Mouse (Mus musculus) midbrain, embryonic 16.5 days (tissue): ENCODE measurements around the gene Ulk4. TPM values are rescaled to one million over a fixed set of nuclear protein-coding genes. Genes with fewer than 3 reads are reported as not detected.

ENCODE experiments used
- ATAC-seq: fragments of 200-750 bp; cut with Nextera tagmentation; 2 replicates; pipeline ENCODE4 v1.8.0; 2017; ENCODE audit warnings: moderate TSS enrichment
- H3K27ac ChIP-seq: fragments of 300-500 bp; sonication (generic); 2 replicates; pipeline ENCODE4 v1.5.1; 2014; ENCODE audit warnings: mild to moderate bottlenecking, low read length, mixed read lengths
- H3K27me3 ChIP-seq: fragments of 300-500 bp; sonication (generic); 2 replicates; pipeline ENCODE4 v1.6.1; 2014; ENCODE audit warnings: low read depth, low read length, mixed read lengths; ENCODE audit not compliant: control insufficient read depth, insufficient read depth
- H3K36me3 ChIP-seq: fragments of 300-500 bp; sonication (generic); 2 replicates; pipeline ENCODE4 v1.6.1; 2014; ENCODE audit warnings: mild to moderate bottlenecking, low read length, moderate library complexity, mixed read lengths; ENCODE audit not compliant: control insufficient read depth, insufficient read depth
- H3K4me1 ChIP-seq: fragments of 300-500 bp; sonication (generic); 2 replicates; pipeline ENCODE4 v1.6.1; 2014; ENCODE audit warnings: mild to moderate bottlenecking, low read length, mixed read lengths; ENCODE audit not compliant: control insufficient read depth, insufficient read depth
- H3K4me2 ChIP-seq: fragments of 300-500 bp; sonication (generic); 2 replicates; pipeline ENCODE4 v1.6.1; 2014; ENCODE audit warnings: mild to moderate bottlenecking, low read length, mixed read lengths
- H3K4me3 ChIP-seq: fragments of 300-500 bp; sonication (generic); 2 replicates; pipeline ENCODE4 v1.5.1; 2014; ENCODE audit warnings: low read depth, mild to moderate bottlenecking, low read length, moderate library complexity, mixed read lengths
- H3K9ac ChIP-seq: fragments of 300-500 bp; sonication (generic); 2 replicates; pipeline ENCODE4 v1.6.1; 2014; ENCODE audit warnings: low read depth, low read length, mixed read lengths
- H3K9me3 ChIP-seq: fragments of 300-500 bp; sonication (generic); replicated peaks from 2 replicates; pipeline ENCODE4 v1.6.1; 2014; ENCODE audit warnings: mild to moderate bottlenecking, low read length, mixed read lengths; ENCODE audit not compliant: control insufficient read depth, poor library complexity, severe bottlenecking
- WGBS: fragments of 180-500 bp; shearing (Covaris S2); extraction: QIAGEN DNeasy Blood & Tissue Kit; methylation state at CpG from one replicate; pipeline ENCODE4 v1.1.7; 2014; 5-methylcytosine and 5-hydroxymethylcytosine counted together
- polyA plus RNA-seq: library from polyadenylated mRNA; unstranded; fragments of >200 nt; fragmentation: Nextera tagmentation; extraction: Ambion mirVana; gene quantifications from 2 replicates; pipeline ENCODE4 v1.2.1, GENCODE M21; 2015

Ulk4 gene
- polyA plus RNA-seq, 1 experiment from 2014 or later: 112 TPM

- Histone ChIP-seq H3K4me2 (no peak overlapping the region), H3K27ac (no peak overlapping the region), H3K36me3 (peaks cover 34% of the 10 kb centered on the region), H3K9ac (no peak overlapping the region), H3K27me3 (no peaks in the 10 kb centered on the region), H3K4me1 (peaks cover 34% of the 10 kb centered on the region), H3K9me3 (no peaks in the 10 kb centered on the region), H3K4me3 (no peak overlapping the region)
- no peak for ATAC-seq
- 84% methylated on average over 1 of the region's 1 CpGs for WGBS
These were observed 328.2 kb downstream of the Ulk4 start for GRCm38 (mm10) chr9:120948832-120949231.

GRCm38 (mm10) chr9:120946131-120946530 lies 330.9 kb downstream of the Ulk4 start:
- Histone ChIP-seq H3K36me3 (peaks cover 12% of the 10 kb centered on the region), H3K27ac (no peak overlapping the region), H3K4me1 (peaks cover 52% of the 10 kb centered on the region), H3K9ac (no peak overlapping the region), H3K4me3 (no peak overlapping the region), H3K9me3 (no peaks in the 10 kb centered on the region), H3K27me3 (no peaks in the 10 kb centered on the region), H3K4me2 (no peak overlapping the region)
- WGBS: 82% methylated on average over 8 of the region's 8 CpGs
- ATAC-seq: no peak

- 78% methylated on average over 3 of the region's 3 CpGs for WGBS
- H3K9ac ChIP-seq: no peak overlapping the region
- H3K9me3 ChIP-seq: no peaks in the 10 kb centered on the region
- no peak overlapping the region for H3K4me2 ChIP-seq
- peaks cover 65% of the 10 kb centered on the region for H3K4me1 ChIP-seq
- H3K4me3 ChIP-seq: no peak overlapping the region
- ATAC-seq: no peak
- H3K27ac ChIP-seq: no peak overlapping the region
- H3K27me3 ChIP-seq: no peaks in the 10 kb centered on the region
- H3K36me3 ChIP-seq: no peaks in the 10 kb centered on the region
These were observed 332.8 kb downstream of the Ulk4 start for GRCm38 (mm10) chr9:120944211-120944610.

- ATAC-seq: no peak
These were observed 333.2 kb downstream of the Ulk4 start for GRCm38 (mm10) chr9:120943757-120944156.

GRCm38 (mm10) chr9:120940858-120941257 lies 336.1 kb downstream of the Ulk4 start:
- H3K4me3 ChIP-seq: no peak overlapping the region
- H3K27me3 ChIP-seq: no peaks in the 10 kb centered on the region
- H3K9me3 ChIP-seq: no peaks in the 10 kb centered on the region
- H3K4me1 ChIP-seq: peaks cover 75% of the 10 kb centered on the region
- H3K36me3 ChIP-seq: no peaks in the 10 kb centered on the region
- H3K9ac ChIP-seq: no peak overlapping the region
- no peak overlapping the region for H3K4me2 ChIP-seq
- no peak overlapping the region for H3K27ac ChIP-seq
- WGBS: 91% methylated on average over 3 of the region's 3 CpGs
- no peak for ATAC-seq

More at GRCm38 (mm10) chr9:120943757-120944156, 333.2 kb downstream of the Ulk4 start:
- H3K9ac ChIP-seq: no peak overlapping the region
- H3K9me3 ChIP-seq: no peaks in the 10 kb centered on the region
- H3K4me3 ChIP-seq: no peak overlapping the region
- no peak overlapping the region for H3K4me2 ChIP-seq
- H3K36me3 ChIP-seq: no peaks in the 10 kb centered on the region
- 93% methylated on average over 1 of the region's 1 CpGs for WGBS
- peaks cover 68% of the 10 kb centered on the region for H3K4me1 ChIP-seq
- H3K27ac ChIP-seq: no peak overlapping the region
- no peaks in the 10 kb centered on the region for H3K27me3 ChIP-seq

- Histone ChIP-seq H3K4me3 (peak overlapping the region; percentile 88), H3K4me1 (peaks cover 69% of the 10 kb centered on the region), H3K9ac (0 out of 2 replicates have a peak overlapping the region, but pooled peaks have one; percentile 10), H3K36me3 (no peaks in the 10 kb centered on the region), H3K27ac (no peak overlapping the region), H3K9me3 (no peaks in the 10 kb centered on the region), H3K4me2 (peak overlapping the region; percentile 91), H3K27me3 (no peaks in the 10 kb centered on the region)
- no peak for ATAC-seq
- 12% methylated on average over 8 of the region's 8 CpGs for WGBS
These were observed 340.6 kb downstream of the Ulk4 start for GRCm38 (mm10) chr9:120936351-120936750.

GRCm38 (mm10) chr9:120935634-120935922 lies 341.4 kb downstream of the Ulk4 start:
- whole genome bisulfite sequencing: 10% methylated on average over 4 of the region's 4 CpGs
- no peak for ATAC-seq

GRCm38 (mm10) chr9:120934821-120935633 lies 342.0 kb downstream of the Ulk4 start:
- Histone ChIP-seq H3K36me3 (no peaks in the 10 kb centered on the region), H3K9ac (peak overlapping the region; percentile 94), H3K4me1 (peaks cover 61% of the 10 kb centered on the region), H3K27ac (peak overlapping the region; percentile 95; the same call in 1 of the 2 replicates), H3K9me3 (no peaks in the 10 kb centered on the region), H3K27me3 (no peaks in the 10 kb centered on the region), H3K4me3 (peak overlapping the region; percentile 88), H3K4me2 (peak overlapping the region; percentile 91)
- 7% methylated on average over 14 of the region's 14 CpGs for WGBS
- no peak for ATAC-seq

More at GRCm38 (mm10) chr9:120935634-120935922, 341.4 kb downstream of the Ulk4 start:
- Histone ChIP-seq H3K27me3 (no peaks in the 10 kb centered on the region), H3K4me3 (peak overlapping the region; percentile 88), H3K4me2 (peak overlapping the region; percentile 91), H3K9me3 (no peaks in the 10 kb centered on the region), H3K4me1 (peaks cover 63% of the 10 kb centered on the region), H3K36me3 (no peaks in the 10 kb centered on the region), H3K9ac (peak overlapping the region; percentile 94), H3K27ac (no peak overlapping the region)
